Mouse (Mus musculus): ENCODE data around the gene Alpk1. TPM values are rescaled to one million over a fixed set of nuclear protein-coding genes. Genes with fewer than 3 reads are reported as not detected.

Alpk1 gene
- total RNA-seq, 2 experiments from 2014 or later: 1.2 to 2.5 TPM

DNA sequence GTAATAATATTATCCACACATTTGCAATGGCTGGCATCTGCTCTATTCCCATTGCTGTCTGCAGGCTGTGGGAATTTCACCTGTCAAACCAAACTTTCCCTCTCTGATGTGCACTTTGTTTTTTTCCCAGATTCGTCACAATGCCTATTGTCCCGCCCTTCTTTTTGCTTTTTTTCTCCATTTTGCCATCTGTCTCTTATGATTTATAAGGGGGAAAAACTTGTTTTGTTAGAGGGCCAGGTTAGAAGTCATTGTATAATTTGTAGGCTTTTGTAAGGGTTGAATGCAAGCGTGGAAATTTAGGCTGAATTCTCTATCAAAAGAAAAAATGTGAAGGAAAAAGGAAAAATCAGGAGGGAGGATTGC lies 145.4 kb downstream of the Alpk1 start:
- no peak for ATAC-seq (replicated peaks; ENCODE audit: low FRiP score, poor library complexity, severe bottlenecking)

DNA sequence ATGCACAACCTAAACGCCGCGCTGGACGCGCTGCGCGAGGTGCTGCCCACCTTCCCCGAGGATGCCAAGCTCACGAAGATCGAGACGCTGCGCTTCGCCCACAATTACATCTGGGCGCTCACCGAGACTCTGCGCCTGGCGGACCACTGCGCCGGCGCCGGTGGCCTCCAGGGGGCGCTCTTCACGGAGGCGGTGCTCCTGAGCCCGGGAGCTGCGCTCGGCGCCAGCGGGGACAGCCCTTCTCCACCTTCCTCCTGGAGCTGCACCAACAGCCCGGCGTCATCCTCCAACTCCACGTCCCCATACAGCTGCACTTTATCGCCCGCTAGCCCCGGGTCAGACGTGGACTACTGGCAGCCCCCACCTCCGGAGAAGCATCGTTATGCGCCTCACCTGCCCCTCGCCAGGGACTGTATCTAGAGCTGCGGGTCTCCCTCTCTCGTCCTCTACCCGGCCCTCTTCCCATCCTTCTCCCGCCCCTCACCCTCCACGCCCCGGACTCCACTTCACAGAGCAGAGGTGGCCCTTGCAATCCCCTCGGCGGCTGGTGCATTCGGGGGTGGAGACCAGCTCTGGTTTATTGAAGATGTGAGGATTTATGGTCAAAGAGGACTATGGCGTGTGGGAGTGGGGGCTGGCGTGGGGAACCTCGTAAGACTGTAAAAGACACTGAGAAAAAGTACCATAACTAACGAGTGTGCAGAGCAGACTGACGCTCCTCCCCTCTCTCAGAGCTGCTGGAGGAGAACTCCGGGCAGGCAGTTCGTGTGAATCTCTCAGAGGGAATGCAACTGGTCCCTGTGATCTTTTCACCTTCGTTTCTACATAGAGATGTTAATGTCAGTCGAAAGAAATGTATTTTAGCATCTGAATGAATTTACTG lies 146.0 kb downstream of the Alpk1 start:
- ATAC-seq (replicated peaks; ENCODE audit: low FRiP score, poor library complexity, severe bottlenecking): peak; percentile 81

GRCm38 (mm10) chr3:127633080-127634032 lies 147.0 kb downstream of the Alpk1 start, which contains the start of gene Neurog2:
Neurog2 (plus strand) TSS chr3:127633135.
- no peak for ATAC-seq (replicated peaks; ENCODE audit: low FRiP score, poor library complexity, severe bottlenecking)

- no peak for ATAC-seq (replicated peaks; ENCODE audit: low FRiP score, poor library complexity, severe bottlenecking)
Measured at GRCm38 (mm10) chr3:127632531-127632930, 147.8 kb downstream of the Alpk1 start.

- ATAC-seq (replicated peaks; ENCODE audit: low FRiP score, poor library complexity, severe bottlenecking): no peak
Measured at GRCm38 (mm10) chr3:127631582-127631981, 148.7 kb downstream of the Alpk1 start.

- no peak for ATAC-seq (replicated peaks; ENCODE audit: low FRiP score, poor library complexity, severe bottlenecking)
Measured at GRCm38 (mm10) chr3:127630735-127631372, 149.5 kb downstream of the Alpk1 start.

DNA sequence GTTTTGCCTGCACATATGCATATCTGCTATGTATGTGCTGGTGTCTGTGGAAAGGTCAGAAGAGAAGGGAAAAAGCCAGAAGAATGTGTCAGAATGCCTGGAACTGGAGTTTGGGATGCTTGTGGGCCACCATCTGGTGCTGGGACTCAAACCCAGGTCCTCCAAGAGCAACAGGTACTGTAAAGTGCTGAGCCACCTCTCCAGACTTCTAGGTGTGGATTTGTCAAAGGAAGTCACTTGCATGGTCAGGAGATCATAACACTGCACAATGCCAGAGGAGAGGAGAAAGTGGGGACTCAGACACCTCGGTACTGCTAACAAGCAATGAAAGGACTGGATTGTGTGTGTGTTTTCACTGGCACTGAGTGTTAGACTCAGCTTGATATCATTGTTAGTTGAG lies 150.1 kb downstream of the Alpk1 start:
- no peak for ATAC-seq (replicated peaks; ENCODE audit: low FRiP score, poor library complexity, severe bottlenecking)

DNA sequence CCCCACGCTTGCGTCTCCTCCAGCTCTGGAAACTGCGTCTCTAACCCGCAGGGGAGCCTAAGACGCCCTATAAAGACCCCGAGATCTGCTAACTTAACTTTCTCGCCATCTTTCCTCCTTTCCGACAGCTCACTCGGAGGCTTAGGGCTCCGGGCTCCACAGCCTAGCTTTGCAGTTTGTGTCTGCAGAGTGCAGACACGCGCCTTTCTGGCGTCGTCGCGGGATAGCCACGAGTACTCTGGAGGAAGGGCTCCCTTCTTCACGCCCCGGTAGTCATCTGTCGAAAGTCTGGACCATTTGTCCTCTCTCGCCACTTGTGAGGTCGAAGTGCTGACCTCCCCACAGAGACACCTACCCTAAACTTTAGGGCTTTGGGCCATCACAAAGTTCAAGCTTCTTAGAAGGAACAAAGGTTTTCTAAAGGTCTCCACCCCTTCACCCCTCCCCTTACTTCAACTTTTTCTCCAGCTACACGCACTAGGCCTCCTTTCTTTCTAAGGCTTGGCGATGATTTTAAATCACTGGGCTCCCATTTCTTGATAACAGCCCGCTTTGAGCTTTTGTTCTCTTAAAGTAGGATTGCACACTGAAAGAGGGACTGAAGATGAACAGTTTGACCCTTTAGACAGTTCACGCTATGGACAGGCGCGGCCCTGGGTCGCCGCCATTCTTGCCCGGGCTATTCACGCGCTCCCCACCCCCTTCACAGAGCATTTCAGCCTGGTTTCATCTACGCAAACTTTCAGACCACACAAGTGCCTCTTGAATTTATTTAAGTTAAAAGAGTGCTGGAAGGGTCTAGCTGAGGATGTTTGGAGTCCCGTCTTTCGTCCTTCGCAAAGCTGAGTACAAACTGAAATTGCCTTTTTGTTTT lies 151.8 kb downstream of the Alpk1 start:
- no peak for ATAC-seq (replicated peaks; ENCODE audit: low FRiP score, poor library complexity, severe bottlenecking)

DNA sequence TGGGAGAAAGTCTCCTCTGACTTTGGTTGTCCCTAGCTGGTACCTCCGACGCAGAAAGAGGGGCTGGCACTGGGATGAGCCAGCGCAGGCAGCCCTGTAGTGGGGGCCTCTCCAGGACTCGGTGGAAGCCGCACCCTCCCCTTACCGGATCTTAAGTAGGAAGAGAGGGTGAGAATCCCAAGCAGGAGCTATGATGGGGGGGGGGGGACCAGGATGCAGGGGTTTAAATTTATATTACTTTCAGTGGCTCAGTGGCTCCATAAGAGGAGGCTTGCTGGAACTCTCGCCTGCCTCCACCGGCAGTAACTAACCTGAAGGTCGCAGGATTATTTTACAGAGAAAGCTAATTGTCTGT lies 152.4 kb downstream of the Alpk1 start:
- no peak for ATAC-seq (replicated peaks; ENCODE audit: low FRiP score, poor library complexity, severe bottlenecking)

DNA sequence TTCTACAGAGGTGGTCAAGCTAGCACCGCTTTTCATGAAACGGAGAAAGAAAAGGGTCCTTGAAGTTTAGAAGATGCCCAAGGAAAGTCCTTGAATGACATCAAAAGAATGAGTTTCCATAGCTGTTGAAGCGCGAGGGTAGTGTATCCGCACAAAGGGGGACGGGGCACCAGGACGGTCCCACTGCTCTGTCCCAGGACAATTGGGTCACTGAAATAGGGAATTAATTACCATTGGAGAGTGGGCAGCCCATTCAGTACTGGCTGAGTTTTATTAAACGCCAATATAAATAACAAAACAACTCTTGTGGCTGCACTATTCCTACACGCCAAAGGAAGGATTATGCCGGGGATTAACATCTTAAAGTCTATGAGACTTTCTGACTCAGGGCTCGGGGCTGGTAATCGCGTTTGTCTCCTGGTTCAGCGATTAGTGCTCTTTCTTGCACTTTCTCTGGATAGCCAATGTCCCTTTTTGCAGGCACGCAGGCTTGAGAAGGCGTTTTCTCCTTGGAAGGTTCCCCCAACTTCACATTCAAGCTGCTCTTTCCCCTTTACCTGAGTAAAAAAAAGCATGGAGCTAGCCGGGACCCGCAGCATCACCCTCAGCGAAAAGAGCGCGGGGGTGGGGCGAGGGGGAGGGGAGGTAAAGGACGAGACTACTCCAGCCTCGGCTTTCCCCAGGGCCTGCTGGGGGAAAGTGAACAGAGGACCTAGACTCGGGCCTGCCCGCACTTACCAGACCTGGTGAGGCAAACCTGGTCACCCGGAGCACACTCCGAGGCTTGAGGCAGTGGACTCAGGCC lies 153.0 kb downstream of the Alpk1 start:
- ATAC-seq (replicated peaks; ENCODE audit: low FRiP score, poor library complexity, severe bottlenecking): no peak

DNA sequence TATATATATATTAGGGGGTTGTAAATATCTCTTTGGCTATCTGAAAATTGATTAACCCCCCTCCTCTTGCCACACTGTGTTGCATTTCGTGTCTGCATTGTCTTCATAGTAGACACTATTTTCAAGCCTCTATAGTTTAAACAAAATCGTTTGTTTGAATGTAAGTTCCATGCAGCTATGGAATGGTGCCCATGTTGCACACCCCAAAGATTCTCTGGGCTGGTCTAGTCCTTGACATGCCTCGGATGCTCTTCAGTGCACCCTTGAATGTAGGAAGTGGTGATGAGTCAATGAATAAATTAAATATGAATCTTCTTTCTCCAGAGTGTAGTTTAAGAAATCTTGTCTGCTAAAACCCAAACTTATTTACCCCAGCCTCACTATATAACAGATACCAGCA lies 153.8 kb downstream of the Alpk1 start:
- ATAC-seq (replicated peaks; ENCODE audit: low FRiP score, poor library complexity, severe bottlenecking): no peak

DNA sequence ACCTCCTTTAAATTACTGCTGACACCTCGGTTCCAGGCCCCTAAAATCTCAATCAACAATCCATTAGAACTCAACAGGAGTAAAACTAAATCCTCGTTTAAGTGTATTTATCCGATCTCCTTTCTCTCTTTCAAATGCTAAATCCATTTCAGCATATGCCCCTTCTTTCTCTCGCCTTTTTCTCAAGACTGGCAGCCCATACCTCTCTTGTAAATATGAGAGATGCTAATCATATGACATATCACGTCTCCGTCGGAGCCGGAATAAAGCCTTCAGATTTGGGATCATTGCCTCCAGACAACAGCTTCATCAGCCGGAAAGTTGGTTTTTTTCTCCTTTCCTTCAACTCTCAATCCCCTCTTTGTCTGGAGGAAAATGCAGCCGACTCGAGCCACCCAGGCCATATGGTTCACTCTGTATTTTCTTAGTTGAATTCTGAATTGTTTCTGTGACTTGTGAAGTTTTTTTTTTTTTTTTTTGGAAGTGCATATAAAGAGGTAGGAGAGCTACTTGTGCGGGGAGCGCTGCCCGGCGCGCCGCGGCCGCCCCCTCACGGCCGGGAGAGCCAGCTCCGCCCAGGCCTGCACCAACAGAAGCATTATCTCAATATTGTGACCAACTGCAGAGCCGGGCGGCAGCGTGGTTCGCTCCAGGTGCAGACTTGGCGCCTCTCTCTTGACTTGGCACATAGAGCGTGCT lies 154.5 kb downstream of the Alpk1 start:
- no peak for ATAC-seq (replicated peaks; ENCODE audit: low FRiP score, poor library complexity, severe bottlenecking)

GRCm38 (mm10) chr3:127625296-127625695 lies 155.0 kb downstream of the Alpk1 start:
- ATAC-seq (replicated peaks; ENCODE audit: low FRiP score, poor library complexity, severe bottlenecking): peak; percentile 79

Other genes with a start within 250 kb of the Alpk1 start
- gene Larp7, start 227.2 kb downstream of the Alpk1 start, total RNA-seq (2015; ENCODE audit: low replicate concordance): 40.4 and 44.0 TPM in 2 replicates
- 57.6 and 78.3 TPM in 2 replicates for gene Larp7, start 227.2 kb downstream of the Alpk1 start, total RNA-seq (2017; ENCODE audit: low replicate concordance)
- gene Zgrf1, start 227.0 kb downstream of the Alpk1 start, total RNA-seq (2015; ENCODE audit: low replicate concordance): 40.0 and 59.1 TPM in 2 replicates
- gene Zgrf1, start 227.0 kb downstream of the Alpk1 start, total RNA-seq (2017; ENCODE audit: low replicate concordance): 45.4 and 60.6 TPM in 2 replicates
- gene Neurog2, start 147.4 kb downstream of the Alpk1 start, total RNA-seq (2015; ENCODE audit: low replicate concordance): not detected in 2 replicates
- not detected in 2 replicates for gene Neurog2, start 147.4 kb downstream of the Alpk1 start, total RNA-seq (2017; ENCODE audit: low replicate concordance)
- gene Tifa, start 9.3 kb upstream of the Alpk1 start, total RNA-seq (2015; ENCODE audit: low replicate concordance): 80.1 and 82.9 TPM in 2 replicates
- 73.2 and 82.3 TPM in 2 replicates for gene Tifa, start 9.3 kb upstream of the Alpk1 start, total RNA-seq (2017; ENCODE audit: low replicate concordance)
- 48.6 and 63.1 TPM in 2 replicates for gene Ap1ar, start 57.0 kb upstream of the Alpk1 start, total RNA-seq (2015; ENCODE audit: low replicate concordance)
- 33.2 and 45.6 TPM in 2 replicates for gene Ap1ar, start 57.0 kb upstream of the Alpk1 start, total RNA-seq (2017; ENCODE audit: low replicate concordance)
- gene Fam241a, start 115.8 kb upstream of the Alpk1 start, total RNA-seq (2015; ENCODE audit: low replicate concordance): 146 and 187 TPM in 2 replicates
- gene Fam241a, start 115.8 kb upstream of the Alpk1 start, total RNA-seq (2017; ENCODE audit: low replicate concordance): 81.7 and 106 TPM in 2 replicates